Mouse (Mus musculus) layer of hippocampus, postnatal 10 days (tissue): ENCODE measurements around the gene Ralgapa2. TPM values are rescaled to one million over a fixed set of nuclear protein-coding genes. Genes with fewer than 3 reads are reported as not detected.
A peak's percentile ranks its signal among the peaks of the same experiment; 100 is the strongest.

Experiments
- DNase-seq, 2 experiments: peaks; one replicate each; pipeline ENCODE4 v3.0.0; 2021; ENCODE audit warnings: low spot score in 2 of 2
- total RNA-seq, 2 experiments: library from RNA; stranded (reverse); gene quantifications; 2 replicates each; pipeline ENCODE4 v1.2.3; 2021

Gene Ralgapa2
- total RNA-seq, 2 experiments from 2014 or later: 20.1 to 30.4 TPM

DNA sequence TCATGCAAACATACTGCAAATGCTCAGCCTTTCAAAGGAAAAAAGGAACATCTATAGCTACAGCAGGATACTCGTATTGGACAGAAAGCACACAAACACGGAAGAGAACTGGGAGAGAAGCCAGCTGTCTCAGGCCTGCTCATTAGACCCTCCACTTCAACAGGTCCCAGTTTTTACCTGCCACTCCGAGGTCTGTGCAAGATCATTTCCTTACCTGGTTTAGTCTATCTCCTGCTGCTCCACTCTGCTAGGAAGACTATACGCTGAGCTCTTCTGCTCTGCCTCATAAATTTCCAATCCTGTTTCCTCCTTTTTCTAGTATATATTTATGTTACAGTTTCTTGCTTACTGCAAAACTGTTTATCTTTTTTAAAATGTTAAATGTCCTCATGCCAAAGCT, 70.4 kb downstream of the Ralgapa2 start:
- DNase-seq: no peak

DNA sequence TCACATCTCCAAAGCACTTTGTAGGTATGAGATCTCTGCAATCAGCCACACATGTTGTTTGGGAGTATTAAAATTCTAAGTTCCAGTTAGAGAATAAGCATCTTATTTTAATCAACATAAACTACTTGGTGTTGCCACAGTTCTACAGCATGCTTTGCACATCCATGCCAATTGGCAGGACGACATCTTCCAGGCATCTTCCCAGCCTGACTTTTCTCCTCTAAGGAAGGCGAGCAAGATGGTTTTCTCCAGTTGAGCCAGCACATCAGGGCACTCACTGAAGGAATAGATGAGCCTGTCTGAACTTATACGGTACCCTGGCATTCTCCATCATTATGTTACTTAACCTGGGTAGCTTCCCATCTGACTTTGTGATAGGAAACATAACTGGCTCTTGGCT, 83.4 kb downstream of the Ralgapa2 start:
- DNase-seq: no peak

DNA sequence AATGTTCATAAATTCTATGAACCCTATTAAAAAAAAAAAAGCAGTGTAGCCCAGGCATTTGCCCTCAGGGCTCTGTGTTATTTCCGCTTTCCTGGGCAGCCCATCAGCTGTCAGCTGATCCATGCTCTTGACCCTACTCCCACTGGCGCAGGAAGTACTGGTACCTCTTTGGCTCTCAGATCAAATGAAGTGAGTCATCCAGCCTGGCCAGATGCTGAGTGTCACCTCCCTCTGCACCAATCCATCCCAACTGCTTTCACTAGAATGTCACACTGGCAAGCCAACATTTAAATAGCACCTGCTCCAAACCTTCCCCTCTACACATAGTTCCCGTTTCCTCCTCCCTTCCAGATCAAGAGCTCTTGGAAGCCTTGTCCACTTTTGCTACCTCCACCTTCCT, 84.8 kb downstream of the Ralgapa2 start:
- no peak for DNase-seq

DNA sequence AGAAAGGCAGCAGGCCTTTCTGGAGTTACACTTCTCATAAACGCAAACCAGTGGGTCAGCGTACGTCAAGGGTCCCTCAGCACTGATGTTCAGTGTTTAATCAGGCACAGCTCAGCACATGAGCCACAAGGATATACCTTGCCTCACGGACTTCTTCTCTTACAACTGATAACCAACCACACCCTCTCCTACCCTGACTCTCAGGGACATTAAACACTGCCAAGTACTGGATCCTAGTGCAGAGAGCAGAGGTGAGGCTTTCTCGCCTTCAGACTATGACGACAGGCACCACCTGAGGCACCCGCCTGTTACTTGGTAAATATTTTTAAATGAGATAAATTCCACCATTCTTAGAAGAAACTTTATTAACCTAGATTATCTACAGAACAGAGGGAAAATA, 85.8 kb downstream of the Ralgapa2 start:
- DNase-seq: no peak

DNA sequence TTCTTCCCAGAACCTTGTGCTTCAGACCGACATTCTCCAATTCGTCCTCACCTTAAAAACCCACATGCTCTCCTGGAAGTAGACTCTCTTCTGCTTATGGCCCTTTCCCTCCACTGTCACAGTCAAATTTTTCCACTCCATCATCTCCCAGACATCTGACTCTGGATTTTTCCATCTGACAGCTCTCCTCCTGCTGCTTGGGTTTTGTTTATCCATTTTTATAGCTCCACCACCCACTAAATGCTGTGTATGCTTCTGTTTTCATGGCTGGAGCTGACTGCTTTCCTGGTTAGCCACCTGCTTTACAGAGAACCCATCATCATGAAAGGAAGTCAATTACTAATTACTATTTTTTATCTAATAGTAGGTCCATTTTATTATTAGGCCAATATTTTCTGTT, 86.9 kb downstream of the Ralgapa2 start:
- no peak for DNase-seq

DNA sequence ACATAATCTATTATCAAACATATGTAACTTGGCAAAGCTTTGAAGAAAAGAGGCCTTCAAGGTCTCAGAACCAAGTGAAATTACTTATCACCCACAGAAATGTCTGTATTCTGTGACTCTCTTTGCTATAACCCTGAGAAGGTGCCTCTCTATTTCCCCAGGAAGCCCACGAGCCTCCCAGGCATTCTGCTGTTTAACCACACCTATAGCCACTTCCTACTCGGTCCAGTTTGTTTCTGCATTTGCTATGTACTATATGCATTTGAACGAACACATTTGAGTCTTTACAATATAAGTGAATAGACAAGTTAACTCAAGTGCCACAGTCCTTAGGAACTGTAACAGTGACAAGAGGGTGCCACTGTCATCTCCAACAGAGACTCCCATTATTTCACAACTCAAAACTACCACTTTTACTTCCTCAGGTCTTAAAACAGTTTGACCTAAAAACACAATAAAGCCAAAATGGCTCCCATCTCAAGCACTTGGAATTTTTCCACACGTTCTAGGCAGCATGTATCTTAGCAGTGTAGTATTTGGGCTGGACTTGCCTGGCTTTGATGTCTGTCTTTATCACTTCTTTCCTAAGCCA, 88.3 kb downstream of the Ralgapa2 start:
- no peak for DNase-seq

DNA sequence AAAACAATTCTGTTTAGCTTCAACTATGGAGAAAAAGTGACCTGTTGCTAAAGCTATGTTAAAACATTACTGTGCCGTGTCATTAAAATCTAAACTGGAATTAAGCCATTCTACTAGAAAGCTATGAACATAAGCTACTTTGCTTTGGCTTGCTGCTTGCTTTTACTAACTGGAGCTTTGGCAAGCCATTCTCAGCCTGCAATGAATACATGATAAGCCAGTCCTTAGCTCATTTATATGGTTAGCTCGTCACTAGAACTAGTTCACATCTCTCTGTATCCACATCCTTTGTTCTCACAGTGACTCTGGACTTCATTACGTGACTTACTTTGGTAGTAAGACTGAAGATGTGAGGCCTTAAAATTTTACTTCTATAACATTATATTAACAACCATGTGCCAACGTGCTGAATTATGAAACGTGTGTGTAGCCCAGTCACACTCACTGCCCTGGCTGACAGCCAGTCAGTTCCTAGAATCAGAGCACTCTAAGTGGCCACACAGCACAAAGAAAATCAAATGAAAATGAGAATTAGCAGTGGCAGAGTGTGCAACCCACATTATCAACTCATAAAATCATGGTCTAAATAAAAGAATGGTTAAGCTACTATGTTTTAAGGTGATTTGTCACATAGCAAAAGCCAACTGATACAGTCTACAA, 89.0 kb downstream of the Ralgapa2 start:
- no peak for DNase-seq

DNA sequence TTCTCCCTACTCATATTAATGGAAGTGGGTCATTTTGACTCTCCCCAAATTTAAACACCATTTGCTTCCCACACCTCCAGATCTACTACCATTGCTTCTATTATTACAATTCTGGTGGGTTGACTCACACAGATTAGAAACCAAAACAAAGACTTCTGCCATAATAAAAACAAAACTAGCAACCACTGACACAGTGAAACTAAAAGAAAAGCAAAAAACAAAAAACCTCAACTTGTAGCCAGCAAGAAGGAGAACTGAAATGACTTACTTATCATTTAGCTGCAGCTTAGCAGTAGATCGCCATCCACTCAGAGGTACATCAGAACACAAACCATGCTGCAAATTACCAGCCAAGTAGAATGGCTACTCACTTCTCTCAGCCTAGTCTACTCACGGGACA, 95.9 kb downstream of the Ralgapa2 start:
- DNase-seq: no peak

DNA sequence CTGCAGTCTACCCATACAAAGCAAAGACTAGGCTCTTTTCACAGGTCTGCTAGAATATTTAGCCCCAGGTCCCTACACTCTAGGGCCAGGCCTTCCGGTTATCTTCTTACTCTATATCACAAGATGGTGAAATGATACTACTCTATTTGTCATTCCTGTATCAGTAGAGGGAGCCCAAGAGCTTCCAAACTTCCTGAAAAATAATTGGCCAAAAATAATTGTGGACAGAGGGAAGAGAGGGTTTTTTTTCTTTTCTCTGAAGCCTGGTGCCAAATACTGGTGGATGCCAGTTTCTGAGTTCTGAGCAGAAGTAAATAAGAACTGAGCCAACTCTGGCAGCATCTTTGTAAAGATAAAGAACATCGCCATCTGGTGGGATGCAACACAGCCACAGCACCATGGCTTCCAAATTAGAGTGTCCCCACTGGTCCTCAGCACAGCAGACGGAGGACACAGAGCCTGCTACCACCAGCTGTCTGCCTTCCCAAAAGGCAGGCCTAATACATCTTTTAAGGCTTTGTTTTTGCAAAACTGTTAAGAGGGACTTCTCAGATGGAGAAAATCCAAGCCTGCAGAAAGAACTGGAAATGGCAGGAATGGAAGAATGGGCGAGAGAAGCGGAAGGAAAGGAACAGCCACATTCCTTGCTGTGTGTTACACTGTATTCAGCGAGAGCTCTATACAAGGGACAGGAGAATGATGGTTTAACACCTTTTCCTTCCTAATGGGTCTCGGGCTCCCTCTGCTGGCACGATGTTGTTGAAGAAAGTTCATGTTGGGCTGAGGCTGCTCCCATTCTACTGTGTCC, 97.5 kb downstream of the Ralgapa2 start:
- DNase-seq: peak; percentile 85 to 88

DNA sequence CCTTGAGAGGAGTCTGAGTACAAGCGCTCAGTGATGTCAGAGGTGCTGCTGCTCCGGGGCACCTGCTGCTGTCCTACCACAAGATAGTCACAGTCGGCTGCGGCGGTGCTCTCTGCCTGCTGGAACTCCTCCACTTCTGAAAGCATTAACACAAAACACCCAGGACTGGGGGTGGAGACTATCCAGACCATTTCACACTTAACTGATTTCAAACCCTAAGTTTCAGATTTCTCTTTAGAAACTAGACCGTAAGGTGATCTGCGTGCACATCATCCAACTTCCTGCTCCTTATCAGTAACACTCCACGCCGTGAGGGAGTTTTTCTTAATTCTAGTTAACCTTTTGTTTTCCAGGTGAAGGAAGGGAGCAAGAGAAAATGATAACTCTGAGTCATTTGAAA, 99.4 kb downstream of the Ralgapa2 start:
- no peak for DNase-seq

DNA sequence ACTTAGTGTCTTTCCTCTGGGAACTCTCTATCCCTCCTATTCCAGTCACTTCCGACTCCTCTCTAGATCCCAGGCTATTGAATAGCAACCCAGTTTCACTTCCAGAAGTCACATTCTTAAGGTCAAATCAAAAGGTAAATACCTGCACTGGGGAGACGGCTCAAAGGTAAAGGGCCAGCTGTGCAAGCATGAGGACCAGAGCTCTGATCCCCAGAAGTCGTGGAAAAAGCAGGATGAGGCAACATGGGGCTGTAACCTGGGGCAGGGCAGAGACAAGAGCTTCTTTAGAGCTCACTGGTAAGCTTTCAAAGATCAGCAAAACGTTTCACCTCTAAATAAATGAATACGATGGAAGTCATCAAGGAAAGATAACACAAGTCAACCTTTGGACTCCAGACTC, 100.2 kb downstream of the Ralgapa2 start:
- no peak for DNase-seq

DNA sequence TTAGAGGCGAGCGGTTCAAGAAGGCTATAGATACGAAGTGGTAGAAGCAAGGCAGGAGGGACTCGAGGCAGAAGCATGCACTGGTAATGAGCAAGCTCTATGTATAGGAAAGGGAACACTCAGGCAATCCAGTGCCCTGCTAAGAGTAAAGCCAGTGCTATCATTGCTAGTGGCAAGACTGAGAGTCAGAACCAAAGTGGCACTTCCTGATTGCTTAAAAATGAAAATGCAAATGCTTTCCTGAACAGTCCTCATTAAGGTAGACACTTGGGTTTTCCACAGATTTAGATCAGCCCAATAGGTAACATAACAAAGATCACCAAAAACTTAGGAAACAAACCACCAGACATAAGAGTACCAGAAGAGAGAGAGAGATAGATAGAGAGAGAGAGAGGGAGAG, 105.1 kb downstream of the Ralgapa2 start:
- DNase-seq: no peak

DNA sequence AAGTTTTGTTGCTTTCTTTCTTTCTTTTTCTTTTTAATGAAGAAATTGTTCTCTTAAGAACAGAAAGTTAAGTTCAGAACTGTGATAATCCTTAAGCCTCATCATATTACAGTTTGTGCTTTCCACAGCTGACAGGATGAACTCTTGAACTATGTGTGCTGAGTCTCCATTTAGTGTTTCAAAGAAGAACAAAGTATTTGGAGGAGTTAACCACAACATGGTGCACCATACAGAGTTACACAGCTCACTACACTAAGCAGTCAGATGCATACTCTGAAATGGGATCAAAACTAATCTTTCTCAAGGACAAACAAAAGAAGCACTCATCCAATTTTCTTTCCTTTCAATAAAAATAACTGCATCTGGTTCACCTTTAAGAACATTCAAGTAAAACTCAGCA, 110.6 kb downstream of the Ralgapa2 start:
- no peak for DNase-seq

DNA sequence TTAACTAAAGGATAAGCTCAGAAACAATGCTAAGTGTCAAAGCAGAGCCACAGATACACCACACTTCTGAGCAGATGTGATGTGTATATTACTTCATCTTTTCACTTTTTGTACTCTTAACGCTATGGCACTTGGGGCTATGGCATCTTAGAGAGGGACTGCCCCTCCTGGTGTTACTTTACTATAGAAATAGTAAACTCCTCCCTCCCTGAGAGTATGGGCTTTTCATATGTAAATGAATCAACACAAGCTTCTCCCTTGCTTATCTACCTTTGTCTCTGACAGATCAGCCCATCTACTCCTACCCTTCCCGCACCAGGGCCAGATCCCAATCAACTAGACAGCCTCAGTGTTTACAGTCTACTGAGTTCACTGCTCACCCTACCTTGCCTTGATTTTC, 111.4 kb downstream of the Ralgapa2 start:
- no peak for DNase-seq

DNA sequence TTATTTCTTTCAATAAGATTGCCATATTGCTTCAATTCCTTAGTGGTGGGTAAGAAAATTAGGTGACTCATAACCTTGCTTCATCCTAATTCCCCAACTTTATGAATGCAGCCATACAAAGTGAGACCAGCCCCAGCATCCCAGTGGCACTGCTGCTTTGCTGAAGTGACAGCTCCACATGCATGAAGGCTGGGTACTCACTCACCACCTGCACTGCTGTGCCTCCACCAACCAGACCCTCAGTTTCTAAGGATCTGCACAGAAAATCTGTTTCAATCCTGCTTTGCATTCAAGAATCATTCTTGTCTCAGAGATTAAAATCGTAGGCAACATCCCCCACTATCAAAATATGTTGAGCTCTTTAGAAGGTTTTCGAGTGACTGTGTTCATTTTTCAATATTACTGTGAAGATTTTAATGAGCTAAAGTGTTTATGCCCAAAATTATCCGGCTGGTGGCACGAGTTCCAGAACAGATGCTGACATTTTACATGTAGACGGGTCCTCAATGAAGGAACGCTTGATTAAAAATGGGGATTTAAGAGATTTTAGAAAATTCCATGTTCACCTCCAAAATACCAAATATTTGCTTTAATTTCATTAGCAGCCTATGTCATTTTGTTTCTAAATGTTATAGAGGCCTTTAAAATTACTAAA, 113.8 kb downstream of the Ralgapa2 start:
- DNase-seq: no peak

DNA sequence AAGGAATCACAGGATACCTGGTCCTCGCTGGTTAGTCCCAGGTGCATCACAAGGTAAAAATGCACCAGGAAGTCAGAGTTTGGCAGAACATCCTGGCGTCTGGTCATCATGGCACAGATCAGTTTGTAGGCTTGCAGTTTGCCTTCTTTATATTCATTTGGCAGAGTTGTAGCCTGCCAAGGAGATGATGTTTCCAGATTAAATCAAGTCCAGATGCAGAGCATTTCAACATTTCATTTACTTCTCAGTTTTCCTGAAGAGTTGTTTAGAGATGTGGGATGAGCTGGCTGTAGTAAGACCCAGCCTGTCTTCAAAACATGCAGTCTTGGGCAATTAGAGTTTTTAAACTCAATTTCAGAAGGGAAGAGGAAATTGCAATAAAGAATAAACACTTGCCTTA, 124.9 kb downstream of the Ralgapa2 start:
- DNase-seq: no peak

DNA sequence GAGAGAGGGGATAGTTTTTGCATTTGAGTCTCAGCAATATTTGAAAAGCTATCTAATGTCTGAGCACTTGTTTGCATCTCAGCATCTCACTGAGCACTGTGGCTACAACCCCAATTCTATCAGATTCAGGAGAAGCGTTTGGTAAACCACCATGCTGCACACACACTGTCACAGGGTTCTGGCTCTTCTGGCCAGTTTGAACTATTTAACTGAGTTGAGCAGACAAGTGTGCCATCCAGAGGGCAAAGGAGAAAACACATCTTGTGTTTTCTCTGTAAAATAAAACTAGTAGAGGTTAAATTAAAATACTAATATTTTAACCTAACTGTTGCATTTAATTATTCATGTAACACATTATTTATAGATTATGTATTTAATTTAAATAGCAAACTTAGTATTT, 127.6 kb downstream of the Ralgapa2 start:
- no peak for DNase-seq

DNA sequence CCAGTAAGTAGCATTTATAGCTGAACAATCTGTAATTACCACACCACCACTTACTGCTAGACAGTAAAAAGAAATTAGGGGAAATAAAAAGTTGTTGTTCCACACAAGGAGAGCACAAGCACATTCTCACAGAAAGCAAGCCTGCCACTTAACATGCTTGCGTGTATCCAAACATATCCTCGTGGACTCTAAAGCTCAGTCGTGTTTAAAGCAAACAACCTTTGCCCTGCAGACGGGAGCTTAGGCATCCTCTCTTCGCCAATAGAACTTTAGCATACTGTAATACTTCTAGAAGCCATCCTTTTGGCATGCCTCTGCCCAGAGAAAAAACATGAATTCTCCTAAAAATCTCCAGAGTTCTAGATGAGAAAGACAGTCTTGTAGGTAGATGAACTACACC, 135.9 kb downstream of the Ralgapa2 start:
- no peak for DNase-seq

DNA sequence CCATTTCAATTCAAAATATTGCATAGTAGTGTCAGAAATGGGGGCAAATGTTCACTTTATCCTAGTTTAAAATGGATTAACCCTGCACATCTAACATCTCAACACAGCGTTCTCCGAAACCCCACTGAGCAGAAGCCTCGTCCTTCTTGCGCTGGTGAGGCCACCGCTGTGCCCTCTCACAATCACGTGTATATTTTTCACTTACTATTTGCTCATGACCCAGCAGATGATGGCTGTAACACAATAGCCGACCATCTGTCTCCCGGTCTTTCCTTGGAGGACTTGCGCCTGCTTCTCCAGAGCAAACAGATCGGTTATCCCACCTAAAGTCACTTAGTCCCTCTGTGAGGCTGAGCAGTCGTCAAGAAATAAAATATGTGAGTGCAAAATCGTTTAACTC, 146.0 kb downstream of the Ralgapa2 start:
- no peak for DNase-seq

DNA sequence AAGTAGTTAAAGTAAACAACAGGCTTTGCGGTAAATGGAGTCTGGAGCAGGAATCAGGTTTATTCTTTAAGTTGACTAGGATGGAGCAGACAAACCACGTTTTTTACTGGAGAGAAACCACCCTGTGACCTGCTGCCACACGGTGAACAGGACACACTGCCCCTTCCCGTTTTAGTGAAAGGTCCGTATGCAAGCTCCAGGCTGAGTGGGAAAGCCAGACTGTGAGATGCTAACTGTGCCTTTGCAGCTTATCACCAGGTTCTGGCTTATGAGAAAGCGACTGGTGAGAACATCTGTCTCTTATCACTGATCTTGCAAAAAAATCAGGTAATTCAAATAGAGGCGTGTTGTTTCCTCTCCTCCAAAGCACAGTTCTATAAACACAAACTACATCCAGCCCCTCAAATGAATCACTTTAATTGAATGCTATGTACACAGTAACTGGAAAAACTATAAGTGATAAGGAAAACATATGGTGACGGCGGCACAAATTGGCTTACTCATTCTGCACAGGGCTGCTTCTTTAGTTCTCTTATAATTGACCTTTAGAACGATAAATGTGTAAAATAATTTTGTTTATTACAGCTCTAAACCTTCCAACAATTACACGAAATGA, 146.7 kb downstream of the Ralgapa2 start:
- DNase-seq: no peak

DNA sequence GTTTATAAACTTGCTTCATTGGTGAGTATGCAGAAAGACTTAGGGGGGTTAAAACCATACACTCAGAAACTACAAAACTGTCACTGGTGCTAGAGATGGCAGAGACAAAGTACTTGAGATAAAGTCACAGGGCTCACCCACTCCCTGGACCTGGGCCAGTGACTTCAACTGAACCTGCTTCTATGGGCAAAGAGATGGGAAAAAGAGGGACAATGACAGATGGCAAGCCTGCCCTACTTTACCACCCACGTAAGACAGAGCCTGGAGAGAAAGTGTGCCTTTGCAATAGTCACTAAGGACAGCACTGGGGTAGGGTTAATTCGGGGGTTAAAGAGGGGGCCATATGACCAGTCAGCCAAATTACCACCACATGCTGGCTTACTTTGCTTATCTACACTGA, 148.7 kb downstream of the Ralgapa2 start:
- DNase-seq: no peak

DNA sequence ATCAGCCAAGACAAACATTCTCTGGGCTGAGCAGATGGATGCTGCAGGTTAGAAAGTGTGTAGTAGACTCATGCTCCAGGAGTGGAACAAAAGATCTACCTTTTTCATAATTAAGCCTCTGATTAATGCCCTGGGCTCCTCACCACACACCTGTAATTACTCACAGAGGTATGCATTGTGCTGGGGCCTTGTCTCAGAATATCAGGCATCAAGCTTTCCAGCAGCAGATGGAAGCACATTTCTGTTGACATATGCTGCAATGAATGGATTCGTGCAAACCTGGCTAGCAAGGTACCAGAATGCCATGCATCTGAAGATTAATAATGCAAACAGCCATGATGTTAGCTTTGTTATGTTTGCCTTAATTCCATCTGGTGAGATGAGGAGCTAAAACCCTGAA, 149.2 kb downstream of the Ralgapa2 start:
- DNase-seq: no peak
